Mouse (Mus musculus) embryonic facial prominence, embryonic 11.5 days (tissue): Measurements from ENCODE around the gene Alg11. TPM values are rescaled to one million over a fixed set of nuclear protein-coding genes. Genes with fewer than 3 reads are reported as not detected.

Source experiments
- ATAC-seq: fragments of 200-750 bp; cut with Nextera tagmentation; replicated peaks from 2 replicates; pipeline ENCODE4 v1.8.0; 2017; ENCODE audit warnings: low read depth; ENCODE audit not compliant: insufficient number of reproducible peaks, low FRiP score, low TSS enrichment
- DNase-seq: peaks from one replicate; pipeline ENCODE4 v3.0.0-alpha.2; 2015; ENCODE audit warnings: low spot score
- H3K27ac ChIP-seq: fragments of 300-500 bp; sonication (generic); replicated peaks from 2 replicates; pipeline ENCODE4 v1.5.1; 2014; ENCODE audit warnings: mild to moderate bottlenecking, low read depth, low read length, control low read depth
- H3K27me3 ChIP-seq: fragments of 300-500 bp; sonication (generic); 2 replicates; pipeline ENCODE4 v1.6.1; 2014; ENCODE audit warnings: mild to moderate bottlenecking, low read length, moderate library complexity, mixed read lengths; ENCODE audit not compliant: control insufficient read depth, insufficient read depth
- H3K36me3 ChIP-seq: fragments of 300-500 bp; sonication (generic); replicated peaks from 2 replicates; pipeline ENCODE4 v1.6.1; 2014; ENCODE audit warnings: low read depth, mild to moderate bottlenecking, low read length, moderate library complexity, mixed read lengths; ENCODE audit not compliant: control insufficient read depth, insufficient read depth
- H3K4me1 ChIP-seq: fragments of 300-500 bp; sonication (generic); 2 replicates; pipeline ENCODE4 v1.6.1; 2014; ENCODE audit warnings: low read length, mixed read lengths; ENCODE audit not compliant: control insufficient read depth, insufficient read depth
- H3K4me2 ChIP-seq: fragments of 300-500 bp; sonication (generic); 2 replicates; pipeline ENCODE4 v1.6.1; 2014; ENCODE audit warnings: low read depth, mild to moderate bottlenecking, control low read depth, low read length, moderate library complexity
- H3K4me3 ChIP-seq: fragments of 300-500 bp; sonication (generic); 2 replicates; pipeline ENCODE4 v1.5.1; 2014; ENCODE audit warnings: low read depth, low read length, control low read depth
- H3K9ac ChIP-seq: fragments of 300-500 bp; sonication (generic); replicated peaks from 2 replicates; pipeline ENCODE4 v1.6.1; 2014; ENCODE audit warnings: mild to moderate bottlenecking, control low read depth, low read length
- H3K9me3 ChIP-seq: fragments of 300-500 bp; sonication (generic); replicated peaks from 2 replicates; pipeline ENCODE4 v1.6.1; 2016; ENCODE audit warnings: mild to moderate bottlenecking, low read length, inconsistent platforms, mixed read lengths; ENCODE audit not compliant: control insufficient read depth
- whole genome bisulfite sequencing: fragments of 180-500 bp; shearing (Covaris S2); extraction: QIAGEN DNeasy Blood & Tissue Kit; methylation state at CpG from one replicate; pipeline ENCODE4 v1.1.7; 2014; 5-methylcytosine and 5-hydroxymethylcytosine counted together
- polyA plus RNA-seq: library from polyadenylated mRNA; unstranded; fragments of >200 nt; fragmentation: Nextera tagmentation; extraction: Ambion mirVana; gene quantifications from 2 replicates; pipeline ENCODE4 v1.2.1, GENCODE M21; 2014

The Alg11 gene
- polyA plus RNA-seq, 1 experiment from 2014 or later, result 35.4 TPM

- peaks cover 3% of the 10 kb centered on the region; the same call in 1 of the 2 replicates for H3K4me1 ChIP-seq
- 89% methylated on average over 9 of the region's 9 CpGs for WGBS
- H3K9me3 ChIP-seq, result no peaks in the 10 kb centered on the region
- no peak overlapping the region for H3K27ac ChIP-seq
- no peak overlapping the region for H3K9ac ChIP-seq
- H3K4me2 ChIP-seq, result no peak overlapping the region
- ATAC-seq (no peak), DNase-seq (no peak)
- no peaks in the 10 kb centered on the region for H3K36me3 ChIP-seq
- H3K4me3 ChIP-seq, result no peak overlapping the region
- H3K27me3 ChIP-seq, result no peaks in the 10 kb centered on the region; the same call in 1 of the 2 replicates
Measured at GRCm38 (mm10) chr8:22036137-22036536, 24.4 kb upstream of the Alg11 start.

GRCm38 (mm10) chr8:22037022-22037421 lies 23.5 kb upstream of the Alg11 start:
- H3K27ac ChIP-seq, result no peak overlapping the region
- no peak overlapping the region for H3K9ac ChIP-seq
- 72% methylated on average over 7 of the region's 7 CpGs for WGBS

GRCm38 (mm10) chr8:22039468-22040152 lies 20.9 kb upstream of the Alg11 start:
- DNase-seq (peak; percentile 22), ATAC-seq (no peak; the same call in 1 of the 2 replicates)
- Histone ChIP-seq H3K36me3 (no peaks in the 10 kb centered on the region), H3K27ac (no peak overlapping the region), H3K4me3 (no peak overlapping the region), H3K9me3 (no peaks in the 10 kb centered on the region), H3K4me1 (peaks cover 3% of the 10 kb centered on the region; the same call in 1 of the 2 replicates), H3K9ac (no peak overlapping the region), H3K4me2 (no peak overlapping the region), H3K27me3 (no peaks in the 10 kb centered on the region; the same call in 1 of the 2 replicates)
- 11% methylated on average over 15 of the region's 15 CpGs for WGBS

More at GRCm38 (mm10) chr8:22037022-22037421, 23.5 kb upstream of the Alg11 start:
- H3K4me1 ChIP-seq, result peaks cover 3% of the 10 kb centered on the region; the same call in 1 of the 2 replicates
- DNase-seq (no peak), ATAC-seq (no peak)
- H3K4me3 ChIP-seq, result no peak overlapping the region
- H3K27me3 ChIP-seq, result no peaks in the 10 kb centered on the region; the same call in 1 of the 2 replicates
- no peaks in the 10 kb centered on the region for H3K36me3 ChIP-seq
- H3K9me3 ChIP-seq, result no peaks in the 10 kb centered on the region
- no peak overlapping the region for H3K4me2 ChIP-seq

- Histone ChIP-seq H3K27me3 (no peaks in the 10 kb centered on the region; the same call in 1 of the 2 replicates), H3K9me3 (no peaks in the 10 kb centered on the region), H3K4me3 (no peak overlapping the region), H3K4me2 (no peak overlapping the region), H3K4me1 (peaks cover 3% of the 10 kb centered on the region; the same call in 1 of the 2 replicates), H3K27ac (no peak overlapping the region), H3K36me3 (no peaks in the 10 kb centered on the region), H3K9ac (no peak overlapping the region)
- 32% methylated on average over 6 of the region's 6 CpGs for WGBS
- DNase-seq (no peak), ATAC-seq (no peak)
Measured at GRCm38 (mm10) chr8:22040153-22040509, 20.4 kb upstream of the Alg11 start.

GRCm38 (mm10) chr8:22042515-22042914 lies 18.0 kb upstream of the Alg11 start:
- WGBS, result 74% methylated on average over 3 of the region's 3 CpGs
- Histone ChIP-seq H3K9me3 (no peaks in the 10 kb centered on the region), H3K4me1 (peaks cover 3% of the 10 kb centered on the region; the same call in 1 of the 2 replicates), H3K9ac (no peak overlapping the region), H3K4me2 (no peak overlapping the region), H3K27ac (no peak overlapping the region), H3K36me3 (no peaks in the 10 kb centered on the region), H3K27me3 (no peaks in the 10 kb centered on the region; the same call in 1 of the 2 replicates), H3K4me3 (no peak overlapping the region)
- no peak for ATAC-seq
- no peak for DNase-seq

- no peaks in the 10 kb centered on the region for H3K36me3 ChIP-seq
- ATAC-seq, result 0 out of 2 replicates have a peak, but pooled peaks have one; percentile 37
- H3K9me3 ChIP-seq, result no peaks in the 10 kb centered on the region
- H3K4me2 ChIP-seq, result no peak overlapping the region
- DNase-seq, result peak; percentile 6
- no peaks in the 10 kb centered on the region; the same call in 1 of the 2 replicates for H3K27me3 ChIP-seq
- no peak overlapping the region for H3K27ac ChIP-seq
- peaks cover 3% of the 10 kb centered on the region; the same call in 1 of the 2 replicates for H3K4me1 ChIP-seq
- 48% methylated on average over 12 of the region's 12 CpGs for WGBS
- no peak overlapping the region for H3K9ac ChIP-seq
- H3K4me3 ChIP-seq, result no peak overlapping the region
Measured at GRCm38 (mm10) chr8:22043706-22044105, 16.8 kb upstream of the Alg11 start.

GRCm38 (mm10) chr8:22047699-22048464 lies 12.6 kb upstream of the Alg11 start:
- peak; percentile 82 for ATAC-seq
- H3K4me1 ChIP-seq, result no peaks in the 10 kb centered on the region
- no peak overlapping the region for H3K9ac ChIP-seq
- H3K36me3 ChIP-seq, result no peaks in the 10 kb centered on the region
- no peak overlapping the region for H3K4me3 ChIP-seq
- H3K4me2 ChIP-seq, result no peak overlapping the region
- WGBS, result 78% methylated on average over 2 of the region's 2 CpGs
- peak; percentile 64 for DNase-seq
- no peaks in the 10 kb centered on the region for H3K27me3 ChIP-seq
- H3K9me3 ChIP-seq, result no peaks in the 10 kb centered on the region
- H3K27ac ChIP-seq, result no peak overlapping the region
